Mouse (Mus musculus): ENCODE data around the gene Setx. TPM values are rescaled to one million over a fixed set of nuclear protein-coding genes. Genes with fewer than 3 reads are reported as not detected.
"Not testable (repeated sequence)": the region's sequence is repeated elsewhere in the genome, so short reads cannot be mapped to it uniquely, and the experiment has no call there.

Setx gene
- total RNA-seq (2021): 10 to 100 TPM; 40.2 to 44.2 TPM

- DNase-seq: no peak
These were observed at the start of gene Setx for GRCm38 (mm10) chr2:29123907-29124569. Gene Setx, plus strand, starts transcription at chr2:29124181.

- no peak for DNase-seq
These were observed 49.3 kb upstream of the Setx start for GRCm38 (mm10) chr2:29074676-29075075.

- no peak for DNase-seq
These were observed 48.5 kb upstream of the Setx start for GRCm38 (mm10) chr2:29075331-29076070.

GRCm38 (mm10) chr2:29076226-29076625 is 47.8 kb upstream of the Setx start:
- no peak for DNase-seq

DNA sequence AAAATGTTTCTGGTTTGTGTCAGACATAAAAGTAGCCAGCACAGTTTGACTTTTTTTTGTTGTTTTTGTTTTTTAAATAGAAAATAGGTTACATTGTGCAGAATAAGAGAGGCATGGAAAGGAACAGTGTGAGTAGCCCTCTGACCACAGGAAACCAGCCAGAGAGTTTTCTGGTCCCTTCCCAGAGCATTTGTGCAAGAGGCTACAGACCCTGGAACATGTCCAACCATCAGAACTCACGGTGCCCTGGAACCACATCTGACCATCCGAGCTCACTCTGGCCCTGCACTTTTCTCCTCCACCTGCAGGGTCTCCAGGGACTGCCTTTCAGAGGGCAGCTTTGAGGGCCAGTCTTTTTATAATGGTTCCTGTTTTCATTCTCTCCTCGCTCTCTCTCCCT is 42.0 kb upstream of the Setx start:
- DNase-seq: no peak

- DNase-seq: no peak
These were observed 38.0 kb upstream of the Setx start for GRCm38 (mm10) chr2:29086026-29086425.

GRCm38 (mm10) chr2:29089276-29089675 is 34.7 kb upstream of the Setx start:
- not testable (repeated sequence) for DNase-seq

GRCm38 (mm10) chr2:29095674-29096073 is 28.3 kb upstream of the Setx start:
- no peak for DNase-seq

DNA sequence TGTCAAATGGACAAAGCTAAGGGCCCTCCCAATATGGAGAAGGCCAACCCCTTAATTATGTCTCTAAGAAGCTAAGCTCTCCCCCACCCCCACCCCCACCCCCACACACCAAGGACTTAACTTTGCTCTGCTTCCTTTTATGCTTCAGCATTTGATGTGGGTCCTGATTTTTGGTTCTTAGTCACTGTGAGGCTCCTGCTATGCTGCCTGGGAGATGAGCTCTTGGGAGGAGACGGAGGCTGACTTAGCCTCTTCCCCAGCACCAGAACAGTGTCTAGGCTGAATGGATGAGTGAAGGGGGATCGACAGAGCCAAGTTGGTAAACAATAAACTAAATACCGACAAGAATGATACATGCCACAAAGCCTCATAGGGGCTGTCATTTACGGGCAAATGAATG is 27.2 kb upstream of the Setx start:
- DNase-seq: no peak

DNA sequence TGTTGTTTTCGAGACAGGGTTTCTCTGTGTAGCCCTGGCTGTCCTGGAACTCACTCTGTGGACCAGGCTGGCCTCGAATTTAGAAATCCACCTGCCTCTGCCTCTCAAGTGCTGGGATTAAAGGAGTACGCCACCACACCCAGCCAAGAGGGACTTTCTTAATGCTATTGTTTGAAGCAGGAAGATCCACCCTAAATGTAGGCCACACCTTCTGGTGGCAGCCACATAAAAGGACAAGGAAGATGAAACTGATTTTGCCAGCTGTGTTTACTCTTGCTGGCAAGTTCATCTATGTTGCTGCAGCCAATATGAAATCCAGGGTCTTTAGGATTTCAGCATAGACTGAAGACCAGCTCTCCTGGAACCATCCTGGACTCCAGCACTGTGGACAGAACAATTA is 26.5 kb upstream of the Setx start:
- DNase-seq: no peak

GRCm38 (mm10) chr2:29097955-29098354 is 26.0 kb upstream of the Setx start:
- DNase-seq: not testable (repeated sequence)

DNA sequence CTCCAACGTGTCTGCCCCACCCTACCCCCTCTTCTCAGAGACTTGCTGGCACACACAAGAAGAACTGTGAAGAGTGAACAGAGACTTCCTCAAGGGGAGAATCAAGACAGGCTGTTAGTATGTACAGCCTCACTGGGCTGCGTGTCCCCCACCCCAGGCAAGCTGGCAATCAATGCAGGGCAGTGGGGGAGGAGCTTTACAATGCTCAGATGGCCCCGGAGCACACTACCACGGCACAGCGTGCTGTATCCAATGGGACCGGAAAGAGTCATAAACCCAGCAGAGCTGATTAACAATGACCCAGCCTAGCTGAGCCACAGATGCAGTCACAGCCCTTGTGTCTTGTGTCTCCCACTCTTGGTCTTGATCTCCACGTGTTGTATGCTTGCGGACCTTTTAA is 25.2 kb upstream of the Setx start:
- no peak for DNase-seq

DNA sequence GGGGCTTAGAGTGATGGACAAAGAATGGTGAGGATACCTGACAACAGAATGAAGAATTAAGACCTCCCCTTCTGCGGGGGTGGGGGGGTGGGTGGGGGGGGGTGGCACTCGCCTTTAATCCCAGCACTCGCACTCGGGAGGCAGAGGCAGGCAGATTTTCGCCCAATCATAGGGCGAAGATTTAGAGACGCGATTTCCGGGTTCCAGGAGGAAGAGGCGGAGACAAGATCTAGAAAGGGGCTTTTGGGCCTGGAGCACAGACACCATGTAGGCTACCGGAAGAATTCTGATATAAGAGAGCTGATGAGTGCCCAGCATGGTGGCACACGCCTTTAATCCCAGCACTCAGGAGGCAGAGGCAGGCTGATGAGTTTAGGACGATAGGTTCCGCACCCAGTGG is 24.3 kb upstream of the Setx start:
- DNase-seq: no peak

DNA sequence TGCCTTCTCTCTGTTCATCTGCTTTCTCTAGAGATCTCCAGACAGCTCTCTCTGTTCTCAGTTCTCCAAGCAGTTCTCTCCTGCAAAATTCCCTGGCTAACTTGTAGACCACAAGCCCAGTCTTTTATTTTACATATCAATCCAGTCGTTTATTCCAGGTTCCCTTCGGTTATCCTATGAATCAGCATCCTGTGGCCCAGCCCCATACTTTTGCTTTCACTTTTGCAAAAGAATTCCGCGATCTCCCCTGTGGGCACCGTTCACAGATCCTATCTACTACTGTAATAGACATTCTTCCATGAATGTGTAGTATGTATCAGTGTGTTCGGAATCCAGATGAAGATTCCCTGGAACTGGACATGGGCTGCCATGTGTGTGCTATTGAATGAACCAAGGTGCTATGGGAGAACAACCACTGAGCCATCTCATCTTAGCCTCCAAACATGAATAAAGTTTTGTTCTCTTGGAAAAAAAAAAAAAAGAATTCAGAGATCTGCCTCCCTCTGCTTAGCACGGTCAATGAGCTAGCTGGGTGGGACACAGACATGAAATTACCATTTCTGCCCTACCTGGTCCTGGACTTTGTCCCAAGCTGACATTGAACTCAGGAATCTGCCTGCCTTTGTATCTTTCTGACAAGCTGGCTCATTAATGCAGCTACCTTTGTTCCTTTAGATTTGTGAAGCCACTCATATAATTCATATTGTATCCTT is 23.0 kb upstream of the Setx start:
- DNase-seq: no peak

DNA sequence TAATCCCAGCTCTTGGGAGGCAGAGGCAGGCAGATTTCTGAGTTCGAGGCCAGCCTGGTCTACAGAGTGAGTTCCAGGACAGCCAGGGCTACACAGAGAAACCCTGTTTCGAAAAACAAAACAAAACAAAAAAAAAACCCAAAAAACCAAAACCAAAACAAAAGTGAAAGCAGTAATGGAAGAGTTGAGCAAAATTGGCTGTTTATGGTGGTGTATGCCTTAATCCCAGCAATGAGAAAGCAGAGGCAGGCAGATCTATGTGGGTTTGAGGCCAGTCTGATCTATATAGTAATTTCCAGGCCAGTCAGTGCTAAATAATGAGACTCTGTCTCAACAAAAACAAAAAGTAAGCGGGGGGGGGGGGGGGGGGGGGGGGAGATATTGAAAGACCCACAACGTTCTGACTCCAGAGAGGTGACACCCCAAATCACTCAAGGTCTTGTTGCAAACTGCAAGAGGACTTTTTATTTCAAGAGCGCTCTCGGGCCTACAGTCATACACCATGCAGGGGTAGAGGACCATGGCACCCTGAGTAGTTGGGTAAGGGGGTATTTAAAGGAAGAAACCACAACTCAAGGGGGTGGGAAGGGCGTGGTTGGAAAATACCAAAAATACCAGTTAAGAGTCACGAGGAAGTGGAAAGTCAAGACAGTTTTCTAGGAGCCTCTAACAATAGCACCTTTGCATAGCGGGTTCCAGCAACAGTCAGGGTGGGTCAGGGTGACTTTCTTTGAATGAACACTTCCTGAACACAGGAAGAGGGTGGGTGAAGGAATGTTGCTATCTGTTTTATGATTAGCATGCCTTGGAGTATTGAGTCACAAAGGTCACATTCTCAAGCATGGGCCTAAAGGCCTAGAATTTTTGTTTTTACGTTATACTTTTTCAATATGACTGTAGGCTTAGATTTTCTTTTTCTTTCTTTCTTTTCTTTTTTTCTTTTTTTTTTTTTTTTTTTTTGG is 21.3 kb upstream of the Setx start:
- DNase-seq: not testable (repeated sequence)

DNA sequence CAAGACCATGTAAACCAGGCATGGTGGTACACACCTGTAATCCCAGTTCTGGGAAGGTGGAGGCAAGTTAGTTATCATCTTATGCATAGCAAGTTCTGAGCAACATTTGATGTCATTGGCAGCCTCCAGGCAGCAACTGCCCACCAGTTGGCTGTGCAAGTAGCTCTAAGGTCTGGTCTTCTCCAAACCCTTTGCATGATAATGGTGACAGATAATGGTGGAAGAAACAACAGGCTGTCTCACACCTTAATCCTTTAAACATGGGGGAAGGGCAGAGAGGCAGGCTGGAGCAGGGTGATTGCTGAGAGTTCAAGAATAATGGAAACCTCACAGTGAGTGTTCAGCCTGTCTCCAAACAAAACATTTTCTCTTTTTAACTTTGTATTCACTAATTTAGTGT is 3.0 kb upstream of the Setx start:
- DNase-seq: no peak

GRCm38 (mm10) chr2:29122446-29122845 is 1.5 kb upstream of the Setx start:
- DNase-seq: no peak

- DNase-seq: no peak
These were observed 572 bp downstream of the Setx start for GRCm38 (mm10) chr2:29124571-29124935.

DNA sequence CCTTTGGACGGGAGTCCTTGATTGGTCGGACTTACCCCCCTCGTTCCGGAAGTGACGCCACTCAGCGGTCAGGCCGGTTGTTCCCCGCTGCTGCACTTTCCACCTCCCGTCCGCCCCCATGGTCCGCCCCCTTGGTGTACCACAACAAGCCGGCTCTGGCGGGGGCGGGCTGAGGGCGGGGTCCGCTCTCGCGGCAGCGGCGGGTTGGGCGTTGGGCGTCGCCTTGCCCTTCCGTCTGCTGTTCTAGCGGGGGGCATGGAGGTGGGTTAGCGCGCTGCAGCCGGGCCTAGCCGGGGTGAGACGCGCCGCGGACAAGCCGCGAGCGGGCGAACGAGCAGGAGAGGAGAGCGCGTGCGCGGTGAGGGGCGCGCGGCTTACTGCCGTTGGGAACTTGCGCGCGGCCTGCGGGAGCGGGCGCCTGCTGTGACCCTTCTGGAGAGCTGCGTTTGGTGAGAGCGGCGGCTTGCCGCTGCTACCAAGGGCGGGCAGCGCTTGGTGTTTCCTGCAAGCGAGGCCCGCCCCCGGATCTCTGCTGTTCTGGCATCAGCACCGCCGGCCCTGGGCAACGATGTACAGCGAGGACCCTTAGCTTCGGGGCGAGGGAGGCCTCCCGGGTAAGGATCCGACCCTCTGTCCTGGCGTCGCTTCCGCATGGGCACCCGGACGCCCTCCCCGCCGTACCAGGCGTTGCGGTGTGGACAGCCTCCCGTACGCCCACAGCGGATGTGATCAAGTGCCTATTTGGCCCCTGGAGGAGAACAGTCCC is 1.1 kb downstream of the Setx start:
- peak; percentile 97 for DNase-seq

GRCm38 (mm10) chr2:29130118-29130899 is 6.3 kb downstream of the Setx start:
- DNase-seq: no peak

DNA sequence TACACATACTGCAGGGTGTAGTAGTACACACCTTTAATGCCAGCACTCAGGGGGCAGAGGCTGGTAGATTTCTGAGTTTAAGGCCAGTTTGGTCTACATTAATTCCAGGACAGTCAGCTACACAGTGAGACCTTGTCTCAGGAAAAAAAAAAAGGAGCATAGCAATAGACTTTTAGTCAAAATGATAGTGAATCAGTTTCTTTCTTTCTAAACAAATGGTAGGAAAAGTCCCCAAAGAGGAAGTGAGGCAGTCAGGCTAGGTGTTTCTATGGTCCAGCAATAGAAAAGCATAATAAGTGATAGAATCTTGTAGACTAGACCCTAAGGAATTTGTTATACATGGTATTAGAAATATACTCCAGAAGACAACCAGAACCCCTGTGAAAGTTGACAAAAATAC is 11.2 kb downstream of the Setx start:
- no peak for DNase-seq

Measured in layer of hippocampus, postnatal 36 days (tissue).